Comparison of ENCODE assay signal across 23 mouse cellular contexts in genomic region chr4:126001311-126002199, GRCm38 (mm10). TPM values are rescaled to one million over a fixed set of nuclear protein-coding genes. Genes with fewer than 3 reads are reported as not detected.
DNase-seq lines count a peak whose midpoint lies in the region; ATAC-seq and TF ChIP-seq lines count a peak whose summit lies in the region.
"Had no signal": no experiment of that assay in that cellular context is flagged by ENCODE, and none has a peak within 500 bp of the region (broad histone marks: within the 10 kb centered on the region; RNA-seq: fewer than 3 reads in every experiment).

No protein-coding gene starts in this region.

- DNase-seq in A20 (ENCODE audit: low read depth, low spot score) (peak; percentile 40), ZHBTc4 (ENCODE audit: low read depth, low spot score) (peak; percentile 67)
- DNase-seq in cerebellum, postnatal 10 days: no peak
- DNase-seq in cerebellum, postnatal 14 days: no peak
- DNase-seq in right cerebral cortex, adult 18-20 months: no peak
- DNase-seq: adrenal gland, postnatal 10 days; cerebellum, adult 2 months; gastrocnemius, postnatal 10 days; heart, postnatal 10 days; liver; right cerebral cortex, postnatal 4 days; thymus, postnatal 25 days had no signal

- H3K4me3 ChIP-seq in E14TG2a.4 (replicated peaks; ENCODE audit: low read length): no peak overlapping the region; the same call in 1 of the 2 replicates
- H3K4me3 ChIP-seq: embryonic facial prominence, embryonic 10.5 days; hindbrain, embryonic 10.5 days; kidney, embryonic 15.5 days; limb, embryonic 10.5 days; liver, embryonic 15.5 days; neural tube, embryonic 12.5 days had no signal

- TF ChIP-seq CTCF in E14TG2a.4 (conservative IDR thresholded peaks at IDR 0.05; ENCODE audit: low read length): peak; percentile 35

- peaks cover 51% of the 10 kb centered on the region for H3K4me1 ChIP-seq in E14TG2a.4 (replicated peaks; ENCODE audit: low read depth, low read length)
- H3K4me1 ChIP-seq: embryonic facial prominence, embryonic 10.5 days; kidney, embryonic 15.5 days; limb, embryonic 10.5 days; liver, embryonic 15.5 days; neural tube, embryonic 12.5 days had no signal

- H3K9me3 ChIP-seq in E14TG2a.4 (ENCODE audit: low read length): peaks cover 21% of the 10 kb centered on the region
- H3K9me3 ChIP-seq: limb, embryonic 10.5 days had no signal

- no peaks in the 10 kb centered on the region for H3K36me3 ChIP-seq in E14TG2a.4 (ENCODE audit: insufficient read depth, low read length)
- H3K36me3 ChIP-seq: embryonic facial prominence, embryonic 10.5 days; hindbrain, embryonic 10.5 days; kidney, embryonic 15.5 days; limb, embryonic 10.5 days; liver, embryonic 15.5 days; neural tube, embryonic 12.5 days had no signal

- peak; percentile 22; the same call in 1 of the 2 replicates for ATAC-seq in neutrophil, adult 5-6 weeks (ENCODE audit: extremely low read depth, insufficient number of reproducible peaks, low FRiP score, poor library complexity, severe bottlenecking)
- ATAC-seq: forebrain, embryonic 16.5 days; hindbrain, postnatal 0 days; intestine, postnatal 0 days had no signal

- H3K27me3 ChIP-seq in E14TG2a.4 (ENCODE audit: insufficient read depth, low read length): no peaks in the 10 kb centered on the region
- H3K27me3 ChIP-seq: kidney, embryonic 15.5 days; liver, embryonic 15.5 days; neural tube, embryonic 12.5 days had no signal

RNA-seq across cellular contexts. Expression of gene Csf3r, which starts 22.8 kb away (rescaled TPM):
- 2,879 and 3,175 TPM in 2 replicates for total RNA-seq in neutrophil, adult 5-6 weeks (2017)

RNA-seq across cellular contexts. Expression of gene Mrps15, which starts 45.2 kb away (rescaled TPM):
- total RNA-seq in neutrophil, adult 5-6 weeks (2017): 55.0 and 61.3 TPM in 2 replicates

RNA-seq across cellular contexts. Expression of gene Oscp1, which starts 56.8 kb away (rescaled TPM):
- 17.4 and 23.7 TPM in 2 replicates for total RNA-seq in neutrophil, adult 5-6 weeks (2017)

Comparison
In these comparisons a context has a peak if more than half of its experiments do, and no peak if none do; other contexts are left out.
1. DNase-seq: peak in A20 (single experiment) and ZHBTc4 (single experiment); none in cerebellum, postnatal 10 days (0 of 2), cerebellum, postnatal 14 days (0 of 2) and right cerebral cortex, adult 18-20 months (single experiment).